Mouse (Mus musculus): ENCODE measurements at regions not wholly inside any gene's neighbourhood (a gene's known extent, or its start where the extent isn't known, plus 50 kb on each side); places are given as distances from the start of the nearest gene placed in this dataset.

DNA sequence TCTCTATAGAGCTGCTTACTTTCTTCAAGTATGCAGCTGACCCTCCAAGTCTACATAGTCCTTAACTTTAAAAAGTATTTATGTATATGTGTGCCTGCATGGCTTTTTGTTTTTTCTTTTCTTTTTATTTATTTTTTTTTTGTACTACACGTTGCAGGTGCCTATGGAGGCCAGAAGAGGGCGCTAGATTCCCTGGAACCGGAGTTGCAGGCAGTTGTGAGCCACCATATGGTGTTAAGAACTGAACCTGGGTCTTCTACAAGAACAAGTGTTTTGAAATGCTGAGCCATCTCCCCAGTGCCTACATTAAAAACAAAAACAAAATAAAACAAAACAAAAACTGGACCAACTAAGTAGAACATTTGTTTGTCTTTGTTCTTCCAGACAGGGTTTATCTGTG, 325.9 kb upstream of the Dio3 start:
- DNase-seq (ENCODE audit: low spot score), result no peak

GRCm38 (mm10) chr12:109957305-109957704, 321.6 kb upstream of the Dio3 start:
- no peak for DNase-seq (ENCODE audit: low spot score)

DNA sequence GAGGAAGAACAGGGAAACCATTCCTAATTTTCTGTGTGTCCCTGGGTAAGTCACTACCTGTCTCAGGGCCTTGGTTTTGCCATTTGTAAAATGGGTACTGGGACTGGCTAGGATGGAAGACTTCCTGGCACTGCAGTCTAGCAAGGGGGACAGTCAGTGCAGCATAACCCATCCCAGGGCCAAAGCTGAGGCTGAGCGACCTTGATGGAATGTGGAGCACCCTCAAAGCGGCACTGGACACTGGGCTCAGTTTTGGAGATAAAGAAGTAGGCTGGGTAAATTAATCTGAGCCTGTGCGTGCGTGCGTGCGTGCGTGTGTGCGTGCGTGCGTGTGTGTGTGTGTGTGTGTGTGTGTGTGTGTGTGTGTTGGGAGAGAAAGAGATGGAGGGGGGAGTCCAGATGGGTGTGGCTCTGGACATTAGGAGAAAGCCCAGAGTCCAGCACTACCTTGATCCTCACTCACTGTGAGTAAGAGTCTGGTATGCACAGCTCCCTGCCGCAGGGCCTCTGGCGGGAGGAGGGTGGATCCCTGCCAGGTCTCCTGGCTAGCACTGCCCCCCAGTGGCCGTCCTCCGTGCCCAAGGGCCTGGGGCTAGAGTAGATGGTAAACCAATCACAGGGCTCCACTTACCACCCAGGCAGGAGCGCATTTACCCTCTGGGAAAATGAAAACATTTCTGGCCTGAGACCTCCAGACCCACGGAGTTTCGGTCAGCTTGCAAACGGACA, 320.3 kb upstream of the Dio3 start:
- DNase-seq (ENCODE audit: low spot score), result no peak

- DNase-seq (ENCODE audit: low spot score), result no peak
These were observed 312.1 kb upstream of the Dio3 start for GRCm38 (mm10) chr12:109966776-109967175.

DNA sequence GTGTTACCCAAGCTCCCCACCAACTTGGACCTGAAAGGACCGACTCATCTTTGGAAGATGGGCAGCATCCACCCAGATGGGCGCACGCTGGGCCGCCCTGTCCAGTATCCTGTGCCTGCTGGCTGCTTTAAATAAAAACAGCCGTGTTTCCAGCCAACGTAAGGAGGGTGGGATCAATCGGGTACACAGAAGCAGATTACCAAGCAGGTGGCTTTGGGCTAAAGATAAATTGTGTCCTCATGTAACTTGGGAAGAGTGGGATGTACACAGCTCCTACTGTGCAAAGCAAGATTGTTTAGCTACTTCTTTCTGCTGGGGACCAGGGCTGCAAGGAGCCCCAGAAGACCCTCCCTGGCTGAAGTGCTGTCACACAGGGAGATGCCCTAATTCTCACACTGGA, 310.6 kb upstream of the Dio3 start:
- no peak for DNase-seq (ENCODE audit: low spot score)

GRCm38 (mm10) chr12:109971508-109971907, 307.4 kb upstream of the Dio3 start:
- no peak for DNase-seq (ENCODE audit: low spot score)

DNA sequence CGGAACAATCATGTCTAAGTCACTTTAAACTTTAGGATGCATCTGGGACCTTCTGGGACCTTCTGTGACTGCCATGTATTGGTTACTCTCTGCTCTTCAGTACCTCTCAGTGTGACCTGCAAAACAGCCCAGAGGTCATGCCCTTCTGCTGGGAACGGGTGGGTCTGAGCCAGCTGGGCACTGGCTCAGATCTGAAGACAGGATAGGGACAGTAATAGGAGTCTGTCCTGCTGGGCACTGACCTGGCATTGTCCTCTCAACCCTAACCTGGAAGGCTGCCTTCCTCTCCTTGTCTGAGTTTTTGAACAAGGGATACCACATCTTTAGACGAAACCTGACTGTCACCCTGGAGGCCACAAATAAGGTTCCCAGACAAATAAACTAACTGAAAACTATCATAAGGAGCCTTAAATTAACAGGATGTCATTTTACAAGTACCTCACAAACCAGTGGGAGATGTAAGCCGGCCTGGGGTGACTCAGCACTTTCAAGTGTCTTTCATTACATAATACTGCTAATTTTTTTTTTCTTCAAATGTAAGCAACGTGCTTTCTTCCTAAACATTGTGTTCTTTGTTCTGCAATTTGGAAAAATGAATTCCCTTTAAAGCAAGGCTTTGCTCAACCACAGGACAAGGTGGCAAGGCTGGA, 306.4 kb upstream of the Dio3 start:
- DNase-seq (ENCODE audit: low spot score), result no peak

DNA sequence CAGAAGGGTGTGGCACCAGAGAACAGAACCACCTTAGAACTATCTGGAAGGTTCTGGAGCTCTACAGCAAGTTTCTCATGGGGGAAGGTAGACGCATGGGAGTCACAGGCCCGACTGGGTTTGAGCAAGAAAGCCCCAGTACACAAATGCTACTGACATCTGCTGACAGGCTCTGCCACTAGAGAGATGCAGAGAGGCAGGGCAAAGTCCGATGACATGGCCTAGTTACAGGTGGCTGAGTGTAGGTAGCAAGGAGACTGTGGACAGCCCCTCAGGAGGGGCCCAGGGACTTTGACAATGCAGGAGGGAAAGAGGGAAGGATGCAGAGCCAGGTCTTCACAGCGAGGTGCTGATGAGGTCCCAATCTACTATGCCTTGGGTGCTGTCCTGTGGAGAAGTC, 305.3 kb upstream of the Dio3 start:
- DNase-seq (ENCODE audit: low spot score), result no peak

GRCm38 (mm10) chr12:109975176-109975972, 303.5 kb upstream of the Dio3 start:
- DNase-seq (ENCODE audit: low spot score), result no peak

- no peak for DNase-seq (ENCODE audit: low spot score)
These were observed 294.2 kb upstream of the Dio3 start for GRCm38 (mm10) chr12:109984651-109985050.

- DNase-seq (ENCODE audit: low spot score), result no peak
These were observed 285.5 kb upstream of the Dio3 start for GRCm38 (mm10) chr12:109993410-109993809.

DNA sequence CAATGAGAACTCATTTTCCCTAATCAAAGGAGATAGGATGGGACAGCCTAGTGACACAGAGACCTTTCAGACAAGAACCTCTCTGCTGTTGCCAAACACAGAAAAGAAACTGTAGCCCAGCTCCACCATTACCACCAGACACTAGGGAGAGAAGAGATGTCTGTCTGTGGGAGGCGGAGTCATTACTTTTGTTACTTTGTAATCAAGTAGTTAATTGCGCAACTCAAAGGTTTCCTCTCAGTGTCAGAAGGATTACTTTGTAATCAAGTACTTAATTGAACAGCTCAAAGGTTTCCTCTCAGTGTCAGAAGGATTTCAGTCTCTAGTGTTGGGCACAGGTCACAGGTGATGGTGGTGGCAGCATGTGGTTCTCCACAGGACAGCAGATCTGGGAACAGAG, 276.2 kb upstream of the Dio3 start:
- no peak for DNase-seq (ENCODE audit: low spot score)

GRCm38 (mm10) chr12:110009136-110009535, 269.7 kb upstream of the Dio3 start:
- no peak for DNase-seq (ENCODE audit: low spot score)

GRCm38 (mm10) chr12:110020541-110021470, 258.1 kb upstream of the Dio3 start:
- DNase-seq (ENCODE audit: low spot score), result no peak

DNA sequence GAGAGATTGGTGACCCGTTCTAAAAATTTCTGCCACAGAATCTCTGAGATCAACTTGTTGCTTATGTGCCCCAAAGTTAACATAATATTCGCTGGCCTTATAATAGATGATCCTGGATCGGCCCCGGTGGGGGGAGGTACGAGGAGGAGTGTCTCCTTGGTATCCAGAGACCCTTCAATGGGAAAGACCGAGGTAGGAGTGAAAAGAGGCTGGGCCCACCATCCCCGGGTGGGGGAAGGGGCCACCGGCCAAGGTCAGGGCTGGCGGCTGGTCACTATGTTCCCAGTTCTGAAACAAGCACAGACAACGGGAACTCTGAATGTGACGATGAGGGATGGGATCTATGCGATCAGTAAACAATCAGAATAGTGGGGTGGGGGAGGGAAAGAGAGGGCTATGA, 257.2 kb upstream of the Dio3 start:
- no peak for DNase-seq (ENCODE audit: low spot score)

- DNase-seq (ENCODE audit: low spot score), result no peak
These were observed 256.2 kb upstream of the Dio3 start for GRCm38 (mm10) chr12:110022631-110023030.

GRCm38 (mm10) chr12:110023192-110024101, 255.4 kb upstream of the Dio3 start:
- no peak for DNase-seq (ENCODE audit: low spot score)

DNA sequence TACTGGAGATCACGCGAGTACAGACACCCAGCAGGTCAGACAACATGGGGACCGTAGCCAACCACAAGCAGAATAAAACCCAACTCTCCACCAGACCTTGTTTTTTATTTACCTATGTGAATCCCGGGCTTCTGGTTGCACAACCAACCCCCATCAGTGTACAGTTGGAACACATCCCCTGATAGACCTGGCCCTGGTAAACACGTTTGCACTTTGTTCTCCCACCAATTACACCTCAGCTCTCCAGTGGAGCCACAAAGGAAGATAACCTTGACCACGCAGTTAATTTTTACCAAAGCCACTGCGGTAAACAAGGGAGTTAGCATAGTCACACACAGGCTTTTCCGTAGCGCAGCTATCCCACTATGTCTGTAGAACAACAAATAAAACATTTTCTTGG, 254.6 kb upstream of the Dio3 start:
- no peak for DNase-seq (ENCODE audit: low spot score)

DNA sequence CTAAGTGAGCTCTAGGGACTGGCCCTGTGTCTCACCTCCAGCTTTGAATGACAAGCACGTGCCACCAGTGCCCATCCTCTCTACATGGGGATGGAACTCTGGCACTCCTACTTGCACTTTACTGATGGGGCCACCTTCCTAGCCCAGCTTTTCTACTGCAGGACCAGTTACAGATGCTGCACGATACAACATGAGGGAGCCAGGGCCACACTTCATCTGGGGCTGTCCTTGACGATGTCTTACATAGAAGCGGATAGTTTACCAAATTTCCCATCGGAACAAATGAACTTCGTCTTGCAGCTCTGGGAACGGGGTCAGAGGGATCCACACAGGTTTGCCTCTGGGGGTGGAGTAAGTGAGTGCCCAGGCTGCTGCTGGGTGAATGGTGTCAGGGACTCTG, 253.7 kb upstream of the Dio3 start:
- DNase-seq (ENCODE audit: low spot score), result no peak

- no peak for DNase-seq (ENCODE audit: low spot score)
These were observed 252.7 kb upstream of the Dio3 start for GRCm38 (mm10) chr12:110026033-110026750.

Data from layer of hippocampus, adult 9-10 months (tissue).